Mouse (Mus musculus) forebrain, postnatal 0 days (tissue): Measurements from ENCODE around the gene Drd2. TPM values are rescaled to one million over a fixed set of nuclear protein-coding genes. Genes with fewer than 3 reads are reported as not detected.

Experiments
- ATAC-seq: fragments of 200-750 bp; cut with Nextera tagmentation; 2 replicates; pipeline ENCODE4 v1.8.0; 2017; ENCODE audit warnings: mild to moderate bottlenecking, moderate library complexity
- DNase-seq: peaks from one replicate; pipeline ENCODE4 v3.0.0-alpha.2; 2015
- H3K27ac ChIP-seq: fragments of 300-500 bp; sonication (generic); 2 replicates; pipeline ENCODE4 v1.5.1; 2014; ENCODE audit warnings: low read depth, mild to moderate bottlenecking, antibody characterized with exemption, low read length, moderate library complexity, mixed read lengths
- H3K27me3 ChIP-seq: fragments of 300-500 bp; sonication (generic); 2 replicates; pipeline ENCODE4 v1.6.1; 2014; ENCODE audit warnings: mild to moderate bottlenecking, low read length, mixed read lengths; ENCODE audit not compliant: insufficient read depth
- H3K36me3 ChIP-seq: fragments of 300-500 bp; sonication (generic); 2 replicates; pipeline ENCODE4 v1.6.1; 2014; ENCODE audit warnings: mild to moderate bottlenecking, moderate library complexity; ENCODE audit not compliant: insufficient read depth
- H3K4me1 ChIP-seq: fragments of 300-500 bp; sonication (generic); 2 replicates; pipeline ENCODE4 v1.6.1; 2014; ENCODE audit warnings: antibody characterized with exemption; ENCODE audit not compliant: insufficient read depth
- H3K4me2 ChIP-seq: fragments of 300-500 bp; sonication (generic); 2 replicates; pipeline ENCODE4 v1.6.1; 2014; ENCODE audit warnings: low read depth, mild to moderate bottlenecking, moderate library complexity
- H3K4me3 ChIP-seq: fragments of 300-500 bp; sonication (generic); 2 replicates; pipeline ENCODE4 v1.5.1; 2014; ENCODE audit warnings: low read depth, low read length, mixed read lengths
- H3K9ac ChIP-seq: fragments of 300-500 bp; sonication (generic); 2 replicates; pipeline ENCODE4 v1.6.1; 2014; ENCODE audit warnings: mild to moderate bottlenecking
- H3K9me3 ChIP-seq: fragments of 300-500 bp; sonication (generic); 2 replicates; pipeline ENCODE4 v1.6.1; 2016; ENCODE audit warnings: low read length
- CTCF ChIP-seq: sonication (generic); IDR thresholded peaks from 2 replicates; pipeline ENCODE4 v1.5.1; 2016; ENCODE audit warnings: antibody characterized with exemption, control low read depth, low read depth
- WGBS: fragments of 180-500 bp; shearing (Covaris S2); extraction: QIAGEN DNeasy Blood & Tissue Kit; methylation state at CpG from one replicate; pipeline ENCODE4 v1.1.7; 2014; 5-methylcytosine and 5-hydroxymethylcytosine counted together
- polyA plus RNA-seq: library from polyadenylated mRNA; unstranded; fragments of >200 nt; fragmentation: Nextera tagmentation; extraction: Ambion mirVana; gene quantifications from 2 replicates; pipeline ENCODE4 v1.2.1, GENCODE M21; 2015
- total RNA-seq: library from RNA; depleted of rRNA; stranded (reverse); fragments of >200 nt; gene quantifications from 2 replicates; pipeline ENCODE4 v1.2.3, GENCODE M21; 2014

Drd2 gene
- total and polyA plus RNA-seq, 2 experiments from 2014 or later = 6.3 to 7.4 TPM

DNA sequence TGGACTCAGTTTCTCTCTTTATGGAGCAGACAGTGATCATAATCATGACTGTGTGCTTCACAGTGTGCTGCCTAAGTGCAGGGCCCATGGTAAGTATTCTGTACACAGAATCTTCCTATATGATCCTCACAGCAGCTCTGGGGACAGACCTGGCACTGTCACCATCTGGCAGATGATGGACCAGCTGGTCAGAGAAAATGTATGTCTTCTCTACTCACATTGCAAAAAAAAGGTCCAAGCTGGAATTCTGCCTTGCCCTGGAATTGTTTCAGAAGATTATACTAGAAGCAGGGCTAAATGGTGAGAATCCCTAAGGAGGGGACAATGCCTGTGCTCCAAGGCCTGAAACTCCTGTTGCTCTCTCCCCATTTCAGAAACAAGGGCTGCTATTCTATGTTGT lies 55.6 kb downstream of the Drd2 start:
- Histone ChIP-seq H3K4me2 (no peak overlapping the region), H3K9me3 (no peaks in the 10 kb centered on the region), H3K4me3 (no peak overlapping the region), H3K36me3 (no peaks in the 10 kb centered on the region), H3K9ac (no peak overlapping the region), H3K4me1 (no peaks in the 10 kb centered on the region), H3K27ac (no peak overlapping the region), H3K27me3 (no peaks in the 10 kb centered on the region)
- no peak for ATAC-seq
- no peak for TF ChIP-seq CTCF
- no peak for DNase-seq

DNA sequence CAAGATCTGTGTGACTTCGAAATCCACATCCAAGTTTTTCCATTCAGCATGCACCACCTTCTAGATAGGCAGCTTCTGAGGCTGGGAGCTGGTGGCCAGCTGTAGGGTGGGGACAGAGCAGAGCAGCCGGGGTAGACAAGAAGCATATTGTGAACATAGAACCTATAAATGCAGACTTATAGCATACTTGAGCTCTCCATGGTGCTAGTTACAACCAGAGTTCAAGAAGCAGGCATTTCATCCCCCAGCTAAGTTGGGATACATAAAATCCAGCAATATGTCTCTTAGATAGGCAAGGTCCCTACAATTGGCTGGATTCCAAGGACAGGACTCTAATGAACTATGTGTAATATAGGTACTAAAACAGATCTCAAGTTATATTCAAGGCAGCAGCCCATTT lies 63.3 kb downstream of the Drd2 start:
- 70% methylated on average over 2 of the region's 2 CpGs for WGBS
- H3K4me3 ChIP-seq = no peak overlapping the region
- ATAC-seq (no peak), DNase-seq (no peak)
- TF ChIP-seq CTCF = no peak
- H3K4me2 ChIP-seq = no peak overlapping the region
- no peaks in the 10 kb centered on the region for H3K36me3 ChIP-seq
- no peaks in the 10 kb centered on the region for H3K4me1 ChIP-seq
- H3K27me3 ChIP-seq = no peaks in the 10 kb centered on the region
- no peak overlapping the region for H3K27ac ChIP-seq
- no peak overlapping the region for H3K9ac ChIP-seq
- no peaks in the 10 kb centered on the region for H3K9me3 ChIP-seq

DNA sequence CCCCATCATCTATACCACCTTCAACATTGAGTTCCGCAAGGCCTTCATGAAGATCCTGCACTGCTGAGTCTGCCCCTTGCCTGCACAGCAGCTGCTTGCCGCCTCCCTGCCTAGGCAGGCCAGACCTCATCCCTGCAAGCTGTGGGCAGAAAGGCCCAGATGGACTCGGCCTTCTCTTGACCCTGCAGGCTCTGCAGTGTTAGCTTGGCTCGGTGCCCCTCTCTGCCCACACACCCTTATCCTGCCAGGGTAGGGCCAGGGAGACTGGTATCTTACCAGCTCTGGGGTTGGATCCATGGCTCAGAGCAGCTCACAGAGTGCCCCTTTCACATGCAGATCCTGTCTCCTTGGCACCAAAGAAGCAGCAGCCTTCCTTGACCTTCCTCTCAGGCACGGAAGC lies 66.6 kb downstream of the Drd2 start:
- no peaks in the 10 kb centered on the region for H3K36me3 ChIP-seq
- no peaks in the 10 kb centered on the region for H3K4me1 ChIP-seq
- no peak for TF ChIP-seq CTCF
- no peaks in the 10 kb centered on the region for H3K27me3 ChIP-seq
- H3K9ac ChIP-seq = no peak overlapping the region
- WGBS = 94% methylated on average over 5 of the region's 5 CpGs
- ATAC-seq (no peak), DNase-seq (no peak)
- H3K4me2 ChIP-seq = no peak overlapping the region
- H3K27ac ChIP-seq = no peak overlapping the region
- no peak overlapping the region for H3K4me3 ChIP-seq
- H3K9me3 ChIP-seq = no peaks in the 10 kb centered on the region

DNA sequence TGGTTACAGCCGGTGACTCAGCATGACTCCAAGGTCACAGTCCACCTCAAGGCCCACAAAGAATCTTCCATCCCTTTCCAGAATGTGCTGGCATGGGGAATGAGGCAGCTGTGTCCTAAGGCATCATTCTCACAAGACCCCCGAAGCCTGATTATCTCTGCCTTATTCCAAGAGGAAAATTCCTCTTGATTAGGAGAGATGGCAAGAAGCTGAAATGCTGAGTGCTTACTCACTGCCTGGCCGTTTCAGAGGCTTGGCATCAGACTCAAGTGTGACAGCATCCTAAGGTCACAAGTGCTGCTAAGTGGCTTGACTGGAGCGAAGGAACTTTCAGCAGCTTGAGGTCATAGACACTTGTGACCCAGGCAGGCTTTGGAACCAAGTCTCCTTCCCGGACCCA lies 70.2 kb downstream of the Drd2 start:
- Histone ChIP-seq H3K4me2 (no peak overlapping the region), H3K36me3 (no peaks in the 10 kb centered on the region), H3K27ac (no peak overlapping the region), H3K4me1 (no peaks in the 10 kb centered on the region), H3K9ac (no peak overlapping the region), H3K4me3 (no peak overlapping the region), H3K27me3 (no peaks in the 10 kb centered on the region), H3K9me3 (no peaks in the 10 kb centered on the region)
- no peak for TF ChIP-seq CTCF
- WGBS = 81% methylated on average over 5 of the region's 5 CpGs
- ATAC-seq (no peak), DNase-seq (no peak)

DNA sequence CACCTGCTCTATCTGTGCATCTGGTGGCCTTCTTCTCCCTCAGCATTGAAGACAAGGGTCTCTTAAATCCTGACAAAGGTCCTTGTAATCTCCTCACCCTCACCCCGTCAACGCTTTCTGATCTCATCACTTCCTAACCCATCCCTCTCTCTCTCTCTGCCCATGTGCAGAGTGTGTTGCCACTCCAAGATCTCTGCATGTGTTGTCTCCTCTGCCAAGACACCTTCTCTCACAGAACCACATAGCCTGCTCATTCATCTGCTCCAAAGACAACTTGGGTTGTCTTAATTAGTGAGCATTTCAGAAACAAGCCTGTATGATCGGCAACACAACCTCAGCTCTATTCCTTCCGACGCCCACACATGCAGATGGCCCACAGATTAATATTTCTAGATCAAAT lies 83.4 kb downstream of the Drd2 start:
- no peak overlapping the region for H3K9ac ChIP-seq
- DNase-seq = no peak
- no peaks in the 10 kb centered on the region for H3K9me3 ChIP-seq
- H3K4me1 ChIP-seq = no peaks in the 10 kb centered on the region
- no peak for TF ChIP-seq CTCF
- H3K27ac ChIP-seq = no peak overlapping the region
- H3K4me2 ChIP-seq = no peak overlapping the region
- no peak overlapping the region for H3K4me3 ChIP-seq
- 94% methylated on average over 5 of the region's 5 CpGs for WGBS
- H3K36me3 ChIP-seq = no peaks in the 10 kb centered on the region
- ATAC-seq = no peak
- H3K27me3 ChIP-seq = no peaks in the 10 kb centered on the region

DNA sequence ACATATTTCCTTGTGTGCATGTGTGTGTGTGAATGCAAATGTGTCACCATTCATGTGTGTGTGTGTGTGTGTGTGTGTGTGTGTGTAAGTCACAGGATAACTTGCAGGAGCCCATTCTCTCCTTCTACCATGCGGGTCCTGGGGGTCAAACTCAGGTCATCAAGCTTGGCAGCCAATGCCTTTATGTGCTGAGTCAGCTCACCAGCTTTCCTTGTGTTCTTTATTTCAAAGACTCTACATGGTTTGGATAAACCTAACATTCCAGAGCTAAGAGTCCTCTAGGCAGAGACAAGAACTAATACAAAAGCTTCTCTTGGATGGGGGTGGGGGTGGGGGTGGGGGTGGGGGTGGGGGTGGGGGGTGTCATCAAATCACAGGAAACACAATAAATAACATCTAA lies 85.2 kb downstream of the Drd2 start:
- Histone ChIP-seq H3K4me1 (no peaks in the 10 kb centered on the region), H3K27ac (no peak overlapping the region), H3K4me2 (no peak overlapping the region), H3K4me3 (no peak overlapping the region), H3K27me3 (no peaks in the 10 kb centered on the region), H3K36me3 (no peaks in the 10 kb centered on the region), H3K9me3 (no peaks in the 10 kb centered on the region), H3K9ac (no peak overlapping the region)
- TF ChIP-seq CTCF = no peak
- WGBS = 57% methylated on average over 1 of the region's 1 CpGs
- DNase-seq (no peak), ATAC-seq (no peak)

DNA sequence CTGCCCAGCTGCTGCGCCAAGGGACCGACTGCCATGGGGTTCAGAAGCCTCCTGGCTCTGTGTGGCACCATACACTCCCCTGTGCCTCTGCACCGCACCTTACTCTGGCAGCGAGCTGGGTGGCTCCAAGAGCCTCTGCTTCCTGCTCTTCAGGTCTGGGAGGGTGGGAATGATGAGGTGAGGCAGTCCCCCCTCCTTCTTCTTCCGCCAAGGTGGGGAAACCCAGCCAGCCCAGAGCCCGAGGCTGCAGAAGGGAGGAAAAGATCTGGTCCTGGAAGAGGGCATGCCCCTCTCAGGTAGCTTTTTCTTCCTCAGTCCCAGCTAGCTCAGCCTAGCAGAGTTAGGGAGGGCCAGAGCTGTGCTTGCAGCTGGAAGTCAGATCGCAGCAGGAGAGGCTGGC lies 86.5 kb downstream of the Drd2 start, which contains the start of gene Ankk1:
Gene Ankk1, minus strand, starts transcription at position 101 of the 400 bp plus-strand sequence.
- WGBS = 80% methylated on average over 7 of the region's 7 CpGs
- H3K27ac ChIP-seq = no peak within 1 kb of the TSS
- DNase-seq = no peak

DNA sequence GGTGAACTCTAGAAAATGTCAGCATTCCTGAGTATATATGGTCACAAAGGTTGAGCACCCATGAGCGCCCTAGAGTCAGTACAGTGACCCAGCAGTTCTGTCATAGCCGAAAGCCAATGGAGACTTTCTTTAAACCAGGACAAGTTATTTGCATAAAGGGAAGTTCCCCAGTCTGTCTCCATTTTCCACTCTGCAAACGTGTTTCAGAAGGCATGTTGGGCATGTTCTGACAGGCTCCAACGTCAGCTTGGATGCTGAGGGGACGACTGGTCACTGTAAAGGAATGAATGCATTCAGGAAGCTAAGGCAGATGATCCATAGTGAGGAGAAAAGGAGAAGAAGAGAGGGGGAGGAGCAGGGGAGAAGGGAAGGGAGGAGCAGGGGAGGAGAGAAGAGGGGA lies 87.1 kb downstream of the Drd2 start:
- Histone ChIP-seq H3K27ac (no peak overlapping the region), H3K4me1 (no peaks in the 10 kb centered on the region), H3K4me2 (no peak overlapping the region), H3K4me3 (no peak overlapping the region), H3K9me3 (no peaks in the 10 kb centered on the region), H3K27me3 (no peaks in the 10 kb centered on the region), H3K9ac (no peak overlapping the region), H3K36me3 (no peaks in the 10 kb centered on the region)
- DNase-seq (no peak), ATAC-seq (no peak)
- 79% methylated on average over 5 of the region's 5 CpGs for WGBS
- no peak for TF ChIP-seq CTCF

More for the DNA sequence above, 86.5 kb downstream of the Drd2 start, which contains the start of gene Ankk1:
- Histone ChIP-seq H3K4me2 (no peak within 1 kb of the TSS), H3K9ac (no peak within 1 kb of the TSS), H3K4me1 (no peaks in the 10 kb centered on the region), H3K4me3 (no peak within 1 kb of the TSS), H3K36me3 (no peaks in the 10 kb centered on the region), H3K9me3 (no peaks in the 10 kb centered on the region), H3K27me3 (no peaks in the 10 kb centered on the region)
- no peak for ATAC-seq
- TF ChIP-seq CTCF = no peak
